Mouse (Mus musculus): Measurements from ENCODE around the gene Actn4.
"Not testable (repeated sequence)": the region's sequence is repeated elsewhere in the genome, so short reads cannot be mapped to it uniquely, and the experiment has no call there.

The Actn4 gene

DNA sequence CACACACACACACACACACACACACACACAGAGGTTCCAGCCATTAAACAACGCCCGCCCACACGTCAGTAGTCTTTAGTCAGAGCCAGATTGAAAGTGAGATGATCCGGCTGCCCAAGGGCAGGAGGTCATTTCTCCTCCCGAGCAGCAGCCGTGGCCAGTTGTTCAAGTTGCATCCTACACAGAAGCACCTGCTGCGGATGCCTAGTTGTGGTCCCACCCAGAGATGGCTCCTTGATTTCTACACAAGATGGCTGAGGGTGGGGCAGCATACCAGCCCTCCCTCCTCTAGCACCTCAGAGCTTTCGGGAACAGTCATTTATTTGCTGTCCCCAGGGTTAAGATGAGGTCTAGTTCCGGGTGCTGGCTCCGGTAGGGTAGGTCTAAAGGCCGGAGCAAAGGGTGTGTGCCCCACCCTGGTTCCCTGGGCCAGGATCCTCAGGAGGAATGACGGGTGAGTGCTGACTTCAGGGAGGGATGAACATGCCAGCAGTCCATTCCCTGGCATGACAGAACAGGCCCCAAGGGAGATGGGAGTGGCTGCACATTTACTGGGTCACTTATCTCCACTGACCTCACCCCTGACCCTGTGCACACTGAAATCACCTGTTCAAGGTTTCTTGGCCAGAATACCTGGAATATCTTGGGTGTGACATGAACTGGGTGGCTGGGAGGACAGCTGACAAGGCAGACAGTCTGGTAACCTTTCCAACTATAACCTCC, 7.7 kb upstream of the Actn4 start:
- DNase-seq (ENCODE audit: low spot score) = no peak

DNA sequence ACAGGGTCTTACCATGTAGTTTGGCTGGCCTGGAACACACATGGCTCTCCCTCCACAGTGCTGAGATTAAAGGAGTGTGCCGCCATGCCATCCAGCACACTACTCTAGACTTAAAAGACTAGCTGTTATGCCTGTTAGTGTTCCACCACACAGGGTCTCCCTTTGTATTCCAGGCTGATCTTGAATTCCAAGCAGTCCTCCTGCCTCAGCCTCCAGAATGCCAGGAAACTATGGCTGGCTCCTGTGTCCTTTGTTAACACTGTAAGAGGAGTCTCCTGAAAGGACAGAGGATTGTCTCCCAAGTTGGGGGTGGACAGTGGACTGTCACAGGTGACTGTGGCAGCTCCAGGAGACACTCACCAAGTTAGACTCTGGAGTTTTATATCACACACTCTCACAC, 7.1 kb upstream of the Actn4 start:
- DNase-seq (ENCODE audit: low spot score) = no peak

DNA sequence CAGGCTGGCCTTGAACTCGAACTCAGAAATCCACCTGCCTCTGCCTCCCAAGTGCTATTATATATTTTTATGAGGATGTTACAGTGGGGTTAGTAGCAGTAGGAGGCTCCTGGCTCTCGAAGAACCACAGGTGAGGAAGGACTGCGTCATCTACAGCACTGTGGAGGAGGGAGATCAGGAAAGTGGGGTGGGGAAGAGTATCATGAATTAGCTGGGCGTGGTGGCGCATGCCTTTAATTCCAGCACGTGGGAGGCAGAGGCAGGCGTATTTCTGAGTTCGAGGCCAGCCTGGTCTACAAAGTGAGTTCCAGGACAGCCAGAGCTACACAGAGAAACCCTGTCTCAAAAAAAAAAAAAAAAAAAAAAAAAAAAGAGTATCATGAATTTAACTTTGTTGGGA, 6.0 kb upstream of the Actn4 start:
- not testable (repeated sequence) for DNase-seq (ENCODE audit: low spot score)

DNA sequence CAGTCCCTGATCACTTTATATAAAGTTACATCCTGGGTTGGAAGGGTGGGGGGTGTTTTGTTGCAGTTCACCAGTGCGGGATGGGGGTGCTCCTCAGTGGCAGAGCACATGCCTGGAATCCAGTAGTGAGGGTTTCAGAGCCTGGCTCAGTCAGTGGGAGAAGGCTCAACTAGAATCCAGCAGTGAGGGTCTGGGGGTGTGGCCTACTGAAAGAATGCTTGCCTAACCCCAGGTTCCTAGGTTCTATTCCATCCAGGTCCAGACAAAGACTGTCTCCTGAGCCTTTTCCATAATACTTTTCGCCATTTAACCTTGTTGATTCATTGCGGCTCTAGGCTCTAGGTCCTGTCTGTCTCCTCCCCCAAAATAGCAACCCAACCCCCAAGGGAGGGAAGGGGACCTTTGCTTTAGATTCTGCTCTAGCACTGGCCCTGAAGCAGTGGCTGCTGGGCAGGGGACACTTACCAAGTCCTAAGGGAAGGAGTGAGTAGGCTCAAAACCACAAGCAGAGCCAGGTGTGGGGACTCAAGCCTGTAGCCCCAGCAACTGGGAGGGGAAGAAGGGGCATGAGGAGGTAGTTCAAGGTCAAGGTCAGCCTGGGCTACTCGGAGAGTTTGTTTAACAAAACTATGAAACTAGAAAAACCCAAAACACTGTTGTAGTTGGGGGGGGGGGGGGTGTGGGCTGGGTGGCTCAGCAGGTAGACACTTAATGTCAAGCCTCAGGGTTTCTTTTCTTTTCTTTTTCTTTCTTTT, 4.8 kb upstream of the Actn4 start:
- no peak for DNase-seq (ENCODE audit: low spot score)

DNA sequence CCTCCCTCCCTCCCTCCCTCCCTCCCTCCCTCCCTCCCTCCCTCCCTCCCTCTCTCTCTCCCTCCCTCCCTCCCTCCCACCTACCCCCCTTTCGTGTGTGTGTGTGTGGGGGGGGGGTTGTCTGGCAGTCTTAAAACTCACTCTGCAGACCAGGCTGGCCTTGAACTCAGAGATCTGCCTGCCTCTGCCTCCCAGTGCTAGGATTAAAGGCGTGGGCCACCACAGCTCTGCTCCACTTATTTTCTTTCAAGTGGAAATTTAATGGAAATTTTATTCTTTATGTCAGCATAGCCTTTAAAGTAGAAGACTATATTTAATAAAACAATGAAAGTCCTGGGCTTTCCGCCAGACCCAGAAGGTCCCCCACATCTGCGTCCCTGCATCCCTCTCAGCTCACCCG, 4.0 kb upstream of the Actn4 start:
- DNase-seq (ENCODE audit: low spot score) = no peak

DNA sequence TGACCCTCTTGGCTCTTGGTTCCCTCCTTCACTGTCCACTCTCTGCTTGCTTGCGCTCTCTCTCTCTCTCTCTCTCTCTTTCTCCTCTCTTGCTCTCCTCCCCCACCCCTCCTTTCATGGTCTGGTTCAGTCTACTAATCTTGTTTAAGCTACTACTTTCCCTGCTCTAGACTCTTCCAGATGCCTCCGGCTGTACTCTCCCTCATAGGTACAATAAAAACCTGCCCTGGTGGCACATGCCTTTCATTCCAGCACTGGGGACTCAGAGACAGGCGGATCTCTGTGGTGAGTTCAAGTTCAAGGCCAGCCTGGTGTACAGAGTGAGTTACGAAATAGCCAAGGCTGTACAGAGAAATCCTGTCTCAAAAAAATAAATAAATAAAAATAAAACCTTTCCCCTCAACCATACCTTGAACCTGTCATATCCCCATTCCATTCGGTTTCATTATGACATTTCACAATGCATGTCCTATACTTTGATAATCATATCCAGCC, 3.3 kb upstream of the Actn4 start:
- no peak for DNase-seq (ENCODE audit: low spot score)

DNA sequence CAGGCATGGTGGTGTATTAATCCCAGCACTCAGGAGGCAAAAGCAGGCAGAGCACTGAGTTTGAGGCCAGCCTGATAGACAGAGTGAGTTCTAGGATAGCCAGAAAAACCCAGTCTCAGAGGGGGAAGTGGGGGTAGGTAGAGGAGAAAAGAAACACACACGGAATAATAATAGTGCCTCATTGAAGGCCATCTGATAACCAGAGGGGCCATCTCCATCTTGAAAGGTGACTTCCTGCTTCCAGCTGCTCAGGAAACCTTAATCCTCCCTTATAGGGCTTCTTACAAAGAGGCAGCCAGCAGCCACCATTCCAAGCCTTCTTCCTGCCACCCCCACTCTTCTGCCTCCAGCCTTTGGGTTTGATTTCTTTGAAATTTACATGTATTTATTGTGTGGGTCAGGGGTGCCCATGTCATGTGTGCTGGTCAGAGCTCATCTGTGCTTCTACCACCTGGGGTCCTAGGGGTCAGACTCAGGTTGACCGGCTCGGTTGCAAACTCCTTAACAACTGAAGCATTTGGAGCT, 1.3 kb upstream of the Actn4 start:
- DNase-seq (ENCODE audit: low spot score) = no peak

DNA sequence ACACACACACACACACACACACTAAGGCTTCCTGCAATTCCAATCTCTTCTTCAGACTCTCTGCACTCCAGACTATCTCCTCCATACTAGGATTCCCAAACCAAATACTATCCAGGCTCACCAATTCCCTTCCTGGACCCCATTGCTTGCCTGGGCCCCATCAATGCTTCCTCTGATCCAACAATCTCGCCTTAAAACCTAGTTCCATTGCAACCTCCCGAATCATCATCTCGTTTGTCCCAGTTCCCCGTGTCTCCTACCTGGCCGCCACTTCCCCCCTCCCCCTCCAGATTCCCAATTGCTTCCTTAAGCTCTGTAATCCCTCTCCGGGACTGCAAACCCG, 585 bp downstream of the Actn4 start:
- no peak for DNase-seq (ENCODE audit: low spot score)

DNA sequence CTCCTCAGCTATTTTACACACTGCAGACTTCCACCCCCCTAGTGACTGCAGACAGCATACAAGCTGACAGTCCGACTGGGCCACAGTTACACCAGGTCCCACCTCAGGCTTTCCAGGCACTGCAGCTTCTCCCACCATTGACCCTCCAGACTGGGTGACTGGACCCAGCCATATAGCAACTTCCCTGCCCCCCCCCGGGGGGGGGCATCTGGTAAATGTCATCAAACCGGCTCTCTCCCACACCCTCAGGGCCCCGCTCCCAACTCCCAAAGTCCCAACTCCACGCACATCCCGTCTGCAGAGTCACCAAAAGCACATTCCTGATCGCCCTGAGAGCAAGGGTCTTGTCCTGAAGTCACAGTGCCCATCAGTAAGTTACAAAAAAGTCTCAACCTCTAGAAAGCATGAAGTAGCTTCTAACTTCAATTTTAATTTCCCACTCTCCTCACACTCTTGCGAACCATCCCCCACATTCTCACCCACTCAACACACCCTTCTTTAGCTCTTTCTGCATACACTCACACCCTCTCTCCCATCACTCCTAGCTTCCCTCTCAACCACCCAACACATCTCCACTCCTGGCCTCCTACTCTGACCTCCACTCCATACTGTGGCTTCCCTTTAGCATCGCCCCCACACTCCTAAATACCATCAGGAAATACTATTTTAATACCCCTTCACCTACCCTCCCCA, 1.6 kb downstream of the Actn4 start:
- no peak for DNase-seq (ENCODE audit: low spot score)

DNA sequence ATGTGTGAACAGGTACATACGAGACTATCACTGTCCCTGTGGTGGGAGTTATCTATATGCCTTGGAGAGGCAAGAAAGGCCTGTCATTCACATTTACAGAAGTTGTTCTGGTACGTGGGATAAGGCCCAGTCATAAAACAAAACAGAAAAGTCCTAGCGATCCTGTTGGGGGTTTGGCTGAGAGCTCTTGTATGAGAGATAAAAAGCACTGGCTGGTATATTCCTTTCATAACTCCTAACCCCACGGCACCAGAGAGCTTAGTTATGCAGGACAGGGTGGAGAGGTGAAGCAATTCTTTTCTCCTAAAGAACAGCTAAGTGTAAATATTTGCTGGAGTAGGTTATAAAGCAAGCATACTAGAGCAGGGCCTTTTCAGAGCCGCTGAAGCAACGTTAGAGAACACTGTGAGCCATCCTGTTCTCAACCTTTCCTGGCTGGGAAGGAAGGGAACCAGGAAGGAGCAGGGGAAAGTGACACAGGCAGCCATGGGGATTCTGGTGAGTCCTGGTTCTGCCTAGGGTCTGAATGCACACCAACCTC, 2.6 kb downstream of the Actn4 start:
- DNase-seq (ENCODE audit: low spot score) = no peak

DNA sequence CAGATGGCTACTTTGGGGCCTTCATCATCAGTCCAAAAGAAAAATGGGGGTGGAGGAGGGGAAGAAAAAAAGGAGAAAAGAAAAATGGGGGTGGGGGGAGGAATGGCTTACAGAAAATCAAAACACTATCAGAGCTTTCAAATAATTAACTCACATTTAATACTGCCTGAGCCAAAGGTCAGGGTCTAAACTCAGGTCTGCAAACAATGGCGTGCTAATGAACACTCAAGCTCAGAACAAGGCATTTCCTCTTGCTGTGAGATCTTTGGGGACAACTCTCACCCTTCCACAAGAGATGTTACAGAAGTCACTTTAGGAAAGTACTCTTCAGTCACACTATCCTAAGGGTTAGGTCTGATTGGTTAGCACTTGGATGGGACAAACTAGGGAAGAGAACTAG, 3.4 kb downstream of the Actn4 start:
- DNase-seq (ENCODE audit: low spot score) = no peak

DNA sequence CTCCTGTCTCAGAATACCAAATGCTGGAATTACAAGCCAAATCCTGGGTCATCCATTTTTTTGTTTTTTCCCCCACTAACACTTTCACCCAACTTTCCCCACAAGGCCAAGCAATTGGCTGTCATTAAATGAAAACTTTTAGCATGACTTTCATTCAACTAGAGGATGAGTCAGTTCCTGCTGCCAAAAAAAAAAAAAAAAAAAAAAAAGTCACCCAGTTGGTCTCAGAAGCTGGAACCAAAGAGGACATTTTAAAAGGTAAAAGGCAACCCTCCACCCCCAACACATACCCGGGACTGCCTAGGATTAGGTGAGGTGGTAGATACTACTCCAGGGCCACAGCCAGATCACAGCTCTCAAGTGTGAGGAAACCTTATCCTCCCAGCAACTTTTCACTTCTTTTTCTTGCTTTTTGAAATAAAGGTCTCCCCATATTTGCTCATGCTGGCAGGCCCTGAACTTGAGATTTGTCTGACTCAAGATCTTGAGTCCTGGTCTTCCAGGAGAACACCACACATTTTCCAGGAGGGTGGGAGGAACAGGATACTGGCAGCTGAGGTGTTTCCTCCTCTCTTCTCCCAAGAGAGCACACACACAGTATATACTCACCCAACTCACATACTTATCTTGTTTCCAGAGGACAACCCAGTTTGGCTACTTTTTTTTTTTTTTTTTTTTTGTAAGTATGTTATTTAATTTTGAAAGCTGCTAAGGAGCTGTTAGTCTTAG, 4.0 kb downstream of the Actn4 start:
- no peak for DNase-seq (ENCODE audit: low spot score)

DNA sequence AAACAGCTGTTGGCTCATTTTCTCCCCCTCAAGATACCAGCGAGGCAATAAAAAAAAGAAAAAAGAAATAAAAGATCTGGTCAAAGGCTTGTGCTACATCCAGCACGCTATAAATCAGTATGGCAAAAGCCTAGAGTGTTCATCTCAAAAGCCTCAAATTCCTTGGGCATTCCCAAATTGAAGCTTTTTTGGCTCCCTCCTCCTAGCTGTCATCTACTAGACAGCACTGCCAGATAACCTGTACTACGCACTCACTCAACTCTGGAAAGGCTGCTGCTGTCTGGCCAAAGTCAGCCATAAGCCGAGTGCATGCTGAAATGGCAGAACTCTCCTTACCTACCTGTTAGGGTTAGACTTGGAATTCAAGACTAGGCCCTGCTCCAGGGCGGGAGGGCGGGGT, 4.9 kb downstream of the Actn4 start:
- DNase-seq (ENCODE audit: low spot score) = no peak

DNA sequence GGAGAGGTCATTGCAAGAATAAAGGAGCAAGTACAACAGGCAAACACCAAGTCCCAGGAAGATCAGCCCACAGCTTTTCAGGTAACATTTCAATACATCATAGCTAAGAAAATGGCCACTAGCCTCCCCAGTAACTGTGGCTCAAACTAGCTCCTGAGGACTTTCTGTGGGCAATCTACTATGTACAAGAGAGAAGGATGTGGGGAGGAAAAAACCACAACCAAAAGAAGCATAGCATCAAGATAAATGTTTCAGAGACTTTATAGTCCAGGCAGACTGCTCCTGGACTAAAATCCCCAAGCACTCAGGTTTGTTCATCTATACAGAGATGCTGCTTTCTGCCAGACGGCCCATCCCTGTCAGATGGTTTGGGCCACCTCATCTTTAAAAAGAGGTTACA, 5.9 kb downstream of the Actn4 start:
- no peak for DNase-seq (ENCODE audit: low spot score)

DNA sequence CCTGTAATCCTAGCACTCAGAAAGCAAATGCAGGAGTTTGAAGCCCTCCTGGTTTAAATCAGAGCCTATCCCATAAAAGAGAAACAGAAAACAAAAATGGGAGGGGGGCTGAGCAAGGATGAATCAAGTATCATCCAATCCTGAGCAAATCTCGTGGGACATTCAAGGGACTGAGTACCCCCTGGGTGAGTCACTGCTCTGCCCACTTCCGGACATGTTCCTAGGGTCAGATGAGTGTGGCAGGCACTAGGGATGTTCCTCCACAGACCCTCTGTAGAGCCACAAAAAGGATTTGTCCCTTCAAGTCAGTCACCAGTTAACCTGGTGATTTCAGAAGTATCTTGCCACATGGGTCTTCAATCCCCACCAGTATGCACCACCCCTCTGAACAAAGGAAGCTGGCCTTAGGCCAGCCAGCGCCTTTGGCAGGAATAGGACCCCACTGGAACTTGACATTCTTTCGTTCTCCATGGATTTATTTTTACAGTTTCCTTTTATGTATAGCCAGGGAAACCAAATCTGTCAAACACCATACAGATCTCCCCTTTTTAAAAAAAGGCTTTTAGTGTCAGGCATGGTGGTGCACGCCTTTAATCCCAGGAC, 6.7 kb downstream of the Actn4 start:
- DNase-seq (ENCODE audit: low spot score) = no peak

DNA sequence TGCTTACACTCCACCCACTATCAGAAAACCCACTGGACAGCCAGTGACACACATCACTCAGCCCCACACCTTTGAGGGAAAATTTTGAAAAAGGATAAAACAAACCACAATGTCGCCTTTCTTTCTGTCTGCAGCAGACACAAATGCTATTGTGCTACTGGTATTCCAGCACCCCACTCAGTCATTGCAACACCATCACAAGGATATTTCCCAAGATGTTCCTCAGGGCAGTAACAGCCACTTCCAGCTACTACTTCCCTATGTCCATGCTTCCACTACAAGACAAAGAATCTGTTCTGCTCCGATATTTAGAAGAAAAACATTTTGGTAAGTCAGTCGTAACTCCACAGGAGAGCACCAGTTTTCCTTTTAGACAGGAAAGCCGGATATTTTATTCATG, 7.4 kb downstream of the Actn4 start:
- no peak for DNase-seq (ENCODE audit: low spot score)

DNA sequence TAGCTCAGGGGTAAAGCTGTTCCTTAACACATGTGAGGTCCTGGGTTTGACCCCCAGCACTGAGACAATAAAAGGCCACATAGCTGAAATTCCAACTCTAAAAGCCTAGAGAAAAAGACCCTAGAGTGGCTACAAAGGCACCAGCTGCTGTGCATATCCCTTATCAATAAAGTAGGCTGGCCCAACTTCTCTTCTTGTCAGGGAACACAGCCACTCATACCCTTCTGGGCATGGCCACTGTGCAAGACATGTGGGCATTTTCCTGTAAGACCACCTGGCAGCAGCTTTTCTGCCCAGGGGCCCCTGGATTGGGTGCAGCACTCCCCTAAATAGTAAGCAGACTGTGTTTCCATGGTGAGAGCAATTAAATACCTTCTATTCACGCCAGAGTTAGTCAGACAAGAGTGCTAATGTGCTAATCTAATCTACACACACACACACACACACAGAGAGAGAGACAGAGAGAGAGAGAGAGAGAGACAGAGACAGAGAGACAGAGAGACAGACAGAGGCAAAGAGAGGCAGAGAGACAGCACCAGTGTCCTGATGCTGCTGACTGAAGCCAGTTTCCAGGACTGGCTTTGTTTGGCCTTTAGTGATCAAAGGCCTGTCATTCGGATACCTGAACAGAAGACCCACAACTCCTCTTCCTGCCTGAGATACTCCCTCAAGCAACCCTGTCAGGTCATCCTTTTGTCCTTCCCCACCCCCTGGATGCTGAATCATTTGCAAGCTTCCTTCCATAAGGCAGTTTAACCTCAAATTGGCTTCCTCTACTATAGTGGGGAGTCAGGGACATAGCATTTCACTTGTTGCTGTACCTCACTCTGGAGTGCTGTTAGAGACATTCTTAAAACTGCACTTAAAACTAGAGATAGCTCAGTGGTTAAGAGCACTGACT, 8.4 kb downstream of the Actn4 start:
- no peak for DNase-seq (ENCODE audit: low spot score)

DNA sequence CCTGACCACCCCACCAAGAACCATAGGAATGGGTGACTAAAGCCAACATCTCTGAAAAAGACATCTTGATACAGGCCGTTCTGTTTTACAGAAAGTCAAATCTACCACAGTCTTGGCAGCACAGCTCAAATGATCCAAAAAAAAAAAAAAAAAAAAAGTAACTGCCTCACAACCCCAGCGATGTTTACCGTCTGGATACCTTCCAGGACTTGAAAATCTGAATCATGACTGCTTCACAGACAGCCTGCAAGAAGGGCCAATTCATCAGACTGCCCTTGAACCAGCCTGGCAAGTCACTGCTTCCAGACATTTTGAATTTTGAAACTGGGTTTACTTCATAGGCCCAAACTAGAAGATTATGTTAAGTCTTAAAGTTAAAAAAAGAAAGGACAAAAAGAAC, 9.4 kb downstream of the Actn4 start:
- no peak for DNase-seq (ENCODE audit: low spot score)

DNA sequence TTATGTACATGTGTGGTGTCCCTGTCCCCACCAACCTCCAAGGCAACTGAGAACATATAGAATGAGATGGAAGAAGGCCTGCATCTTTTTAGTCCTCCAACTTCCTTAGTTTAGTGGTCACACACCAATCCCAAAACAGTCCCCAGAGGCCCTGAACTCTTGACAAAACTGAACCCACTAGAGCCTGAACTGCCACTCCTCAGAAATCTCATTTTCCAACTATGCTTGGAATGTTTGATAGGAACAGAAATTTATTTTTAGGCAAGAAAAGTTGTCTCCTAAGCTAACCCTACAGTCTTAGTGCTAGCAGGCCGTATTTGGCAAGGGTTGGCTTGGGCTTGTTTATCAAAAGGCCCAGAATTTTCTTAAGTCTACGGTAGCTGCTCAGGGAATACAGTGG, 10.4 kb downstream of the Actn4 start:
- no peak for DNase-seq (ENCODE audit: low spot score)

DNA sequence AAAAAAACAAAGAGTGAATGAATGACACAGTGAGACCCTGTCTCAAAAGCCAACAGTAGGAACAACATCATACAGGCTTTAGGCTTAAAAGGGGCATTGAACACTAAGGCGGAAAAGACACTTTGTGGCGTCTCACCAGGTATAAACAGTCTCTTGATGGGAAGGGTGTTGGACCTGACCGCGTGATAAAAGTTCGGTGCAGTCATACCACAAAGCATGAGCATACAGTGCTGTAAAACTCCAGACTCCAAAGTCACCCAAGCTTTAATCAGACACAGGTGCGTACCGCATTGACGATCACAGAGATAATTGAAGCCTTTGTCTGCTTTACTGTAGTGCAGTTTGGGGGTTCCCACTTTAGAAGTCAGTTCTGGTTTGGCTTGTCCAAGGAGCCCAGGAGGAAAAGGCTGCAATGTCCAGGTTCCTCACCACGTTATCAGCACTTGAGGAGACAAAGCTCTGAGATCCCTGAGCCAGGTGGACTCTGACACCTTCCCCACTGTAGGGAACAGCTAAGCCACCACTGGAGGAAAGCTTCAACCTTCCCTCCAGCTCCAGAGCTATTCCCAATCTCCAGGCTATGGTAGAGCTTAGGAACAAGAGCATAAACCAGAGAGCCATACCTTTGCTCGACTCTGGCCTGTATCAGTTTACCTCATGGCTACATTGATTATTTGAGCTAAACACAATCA, 11.6 kb downstream of the Actn4 start:
- no peak for DNase-seq (ENCODE audit: low spot score)
